Mouse (Mus musculus): Measurements from ENCODE around the gene Pttg1ip. TPM values are rescaled to one million over a fixed set of nuclear protein-coding genes. Genes with fewer than 3 reads are reported as not detected.

The Pttg1ip gene
- polyA plus RNA-seq, 1 experiment from 2014 or later = 132 TPM

DNA sequence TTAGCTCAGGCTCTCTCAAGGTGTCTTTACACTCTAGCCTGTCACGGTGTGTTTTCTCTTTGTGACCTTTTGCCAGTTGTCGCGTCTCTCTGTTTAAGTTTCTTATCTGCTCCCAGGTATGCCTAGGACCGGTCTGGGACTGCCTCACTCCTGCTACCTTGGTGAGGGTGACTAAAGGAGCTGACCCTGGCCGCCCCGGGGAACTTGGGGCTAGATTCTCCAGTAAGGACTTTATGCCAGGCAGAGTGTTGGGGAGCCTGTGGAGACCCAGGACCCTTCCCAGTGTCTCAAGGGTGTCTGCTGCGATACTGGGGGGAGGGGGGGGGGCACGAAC is 732 bp downstream of the Pttg1ip start:
- Histone ChIP-seq H3K27ac (ENCODE audit: low read length) (peak overlapping the region; percentile 97), H3K4me1 (ENCODE audit: control insufficient read depth, insufficient read depth, low read length) (peaks cover 32% of the 10 kb centered on the region), H3K9ac (ENCODE audit: low read length) (peak overlapping the region; percentile 94), H3K4me3 (ENCODE audit: low read length) (peak overlapping the region; percentile 93), H3K9me3 (replicated peaks; ENCODE audit: control insufficient read depth, low read length) (no peaks in the 10 kb centered on the region), H3K36me3 (ENCODE audit: control insufficient read depth, insufficient read depth) (peaks cover 2% of the 10 kb centered on the region; the same call in 1 of the 2 replicates), H3K4me2 (ENCODE audit: low read depth, low read length) (peak overlapping the region; percentile 91), H3K27me3 (ENCODE audit: control insufficient read depth, insufficient read depth, low read length) (no peaks in the 10 kb centered on the region)
- WGBS = 6% methylated on average over 8 of the region's 8 CpGs
- no peak for ATAC-seq (replicated peaks; ENCODE audit: extremely low read depth, insufficient read depth, low FRiP score)

DNA sequence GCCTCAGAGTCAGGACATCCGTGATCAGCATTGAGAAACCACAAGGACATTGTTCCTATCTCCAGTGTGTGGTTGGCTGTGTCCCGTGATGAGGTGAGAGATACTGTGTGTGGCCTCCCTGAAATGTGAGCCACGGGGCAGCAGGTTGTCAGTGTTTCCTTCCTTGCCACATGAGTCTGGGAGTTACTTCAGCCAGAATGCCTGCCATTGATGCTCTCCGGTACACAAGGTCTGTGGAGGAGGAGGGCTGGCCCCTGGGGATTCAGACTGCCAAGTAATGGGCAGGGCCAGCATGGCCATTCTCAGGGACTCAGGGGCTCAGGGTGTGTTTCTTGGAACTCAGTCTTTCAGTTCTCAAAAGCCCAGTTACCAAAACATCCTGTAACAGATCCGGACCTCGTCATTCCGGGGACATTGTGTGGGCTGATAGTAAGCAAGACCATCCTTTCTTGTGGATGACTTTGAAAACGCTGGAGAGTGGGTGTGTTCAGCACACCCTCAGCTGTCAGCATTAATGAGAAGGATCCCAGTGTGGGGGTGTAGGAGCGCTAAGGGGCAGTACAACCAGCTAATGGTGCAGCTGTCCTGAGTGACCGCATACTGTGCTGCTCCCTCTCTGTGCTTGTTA is 2.4 kb downstream of the Pttg1ip start:
- H3K9ac ChIP-seq (ENCODE audit: low read length) = no peak overlapping the region
- peaks cover 11% of the 10 kb centered on the region for H3K36me3 ChIP-seq (ENCODE audit: control insufficient read depth, insufficient read depth)
- H3K4me3 ChIP-seq (ENCODE audit: low read length) = 0 out of 2 replicates have a peak overlapping the region, but pooled peaks have one; percentile 5
- ATAC-seq (replicated peaks; ENCODE audit: extremely low read depth, insufficient read depth, low FRiP score) = no peak
- H3K4me1 ChIP-seq (ENCODE audit: control insufficient read depth, insufficient read depth, low read length) = peaks cover 38% of the 10 kb centered on the region
- H3K9me3 ChIP-seq (replicated peaks; ENCODE audit: control insufficient read depth, low read length) = no peaks in the 10 kb centered on the region
- WGBS = 65% methylated on average over 10 of the region's 10 CpGs
- peak overlapping the region; percentile 30; the same call in 1 of the 2 replicates for H3K27ac ChIP-seq (ENCODE audit: low read length)
- peak overlapping the region; percentile 14; the same call in 1 of the 2 replicates for H3K4me2 ChIP-seq (ENCODE audit: low read depth, low read length)
- no peaks in the 10 kb centered on the region for H3K27me3 ChIP-seq (ENCODE audit: control insufficient read depth, insufficient read depth, low read length)

GRCm38 (mm10) chr10:77586637-77587036 is 5.1 kb downstream of the Pttg1ip start:
- ATAC-seq (replicated peaks; ENCODE audit: extremely low read depth, insufficient read depth, low FRiP score) = no peak

GRCm38 (mm10) chr10:77587091-77587775 is 5.7 kb downstream of the Pttg1ip start:
- no peak overlapping the region for H3K4me2 ChIP-seq (ENCODE audit: low read depth, low read length)
- H3K9me3 ChIP-seq (replicated peaks; ENCODE audit: control insufficient read depth, low read length) = no peaks in the 10 kb centered on the region
- peaks cover 46% of the 10 kb centered on the region for H3K4me1 ChIP-seq (ENCODE audit: control insufficient read depth, insufficient read depth, low read length)
- ATAC-seq (replicated peaks; ENCODE audit: extremely low read depth, insufficient read depth, low FRiP score) = no peak
- WGBS = 86% methylated on average over 6 of the region's 6 CpGs
- no peak overlapping the region for H3K4me3 ChIP-seq (ENCODE audit: low read length)
- H3K9ac ChIP-seq (ENCODE audit: low read length) = no peak overlapping the region
- H3K36me3 ChIP-seq (ENCODE audit: control insufficient read depth, insufficient read depth) = peaks cover 18% of the 10 kb centered on the region
- no peaks in the 10 kb centered on the region for H3K27me3 ChIP-seq (ENCODE audit: control insufficient read depth, insufficient read depth, low read length)
- no peak overlapping the region for H3K27ac ChIP-seq (ENCODE audit: low read length)

More at GRCm38 (mm10) chr10:77586637-77587036, 5.1 kb downstream of the Pttg1ip start:
- H3K9me3 ChIP-seq (replicated peaks; ENCODE audit: control insufficient read depth, low read length) = no peaks in the 10 kb centered on the region
- peaks cover 17% of the 10 kb centered on the region for H3K36me3 ChIP-seq (ENCODE audit: control insufficient read depth, insufficient read depth)
- H3K4me2 ChIP-seq (ENCODE audit: low read depth, low read length) = no peak overlapping the region
- peaks cover 47% of the 10 kb centered on the region for H3K4me1 ChIP-seq (ENCODE audit: control insufficient read depth, insufficient read depth, low read length)
- no peaks in the 10 kb centered on the region for H3K27me3 ChIP-seq (ENCODE audit: control insufficient read depth, insufficient read depth, low read length)
- no peak overlapping the region for H3K9ac ChIP-seq (ENCODE audit: low read length)
- no peak overlapping the region for H3K4me3 ChIP-seq (ENCODE audit: low read length)
- no peak overlapping the region for H3K27ac ChIP-seq (ENCODE audit: low read length)
- WGBS = 90% methylated on average over 3 of the region's 3 CpGs

DNA sequence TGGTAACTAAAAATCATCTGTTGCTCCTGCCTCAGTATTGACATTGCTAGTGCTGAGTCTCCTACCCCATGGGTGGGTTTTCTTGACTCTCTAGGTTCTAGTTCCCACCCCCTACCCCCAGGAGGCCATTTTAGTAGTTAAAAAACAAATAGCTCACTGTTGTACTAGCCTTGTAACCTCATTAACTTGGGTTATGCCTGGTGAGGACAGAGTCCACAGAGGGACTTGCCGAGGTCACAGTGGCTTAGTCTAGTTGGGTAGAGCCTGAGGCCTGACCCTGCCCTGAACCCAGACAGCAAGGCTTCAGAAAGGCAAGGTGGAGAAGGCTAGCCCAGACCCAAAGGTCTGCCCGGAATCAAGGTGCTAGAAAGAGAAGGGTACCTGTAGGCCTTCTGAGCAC is 6.5 kb downstream of the Pttg1ip start:
- no peak overlapping the region for H3K9ac ChIP-seq (ENCODE audit: low read length)
- no peak for ATAC-seq (replicated peaks; ENCODE audit: extremely low read depth, insufficient read depth, low FRiP score)
- 93% methylated on average over 2 of the region's 2 CpGs for WGBS
- no peaks in the 10 kb centered on the region for H3K27me3 ChIP-seq (ENCODE audit: control insufficient read depth, insufficient read depth, low read length)
- peaks cover 38% of the 10 kb centered on the region for H3K4me1 ChIP-seq (ENCODE audit: control insufficient read depth, insufficient read depth, low read length)
- H3K4me2 ChIP-seq (ENCODE audit: low read depth, low read length) = no peak overlapping the region
- no peak overlapping the region for H3K4me3 ChIP-seq (ENCODE audit: low read length)
- H3K27ac ChIP-seq (ENCODE audit: low read length) = no peak overlapping the region
- H3K36me3 ChIP-seq (ENCODE audit: control insufficient read depth, insufficient read depth) = peaks cover 26% of the 10 kb centered on the region
- H3K9me3 ChIP-seq (replicated peaks; ENCODE audit: control insufficient read depth, low read length) = no peaks in the 10 kb centered on the region

DNA sequence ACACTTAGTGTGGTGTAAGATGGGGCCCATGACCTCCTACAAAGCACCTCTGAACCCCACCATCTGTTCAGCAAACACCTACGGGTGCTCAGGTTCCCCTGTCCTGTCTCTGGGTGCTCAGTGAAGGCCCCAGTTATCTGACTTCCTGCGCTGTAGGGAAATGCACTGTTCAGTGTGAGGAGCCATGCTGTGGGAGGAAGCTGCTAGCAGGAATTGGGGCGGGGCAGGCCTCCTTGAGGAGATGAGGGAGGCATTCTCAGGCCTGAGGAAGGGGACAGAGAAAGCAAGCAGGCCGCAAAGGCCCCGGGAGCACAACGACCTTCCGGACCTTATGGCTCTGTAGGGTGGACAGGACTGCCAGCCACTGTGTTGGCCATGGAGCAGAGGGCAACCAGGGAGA is 7.6 kb downstream of the Pttg1ip start:
- 65% methylated on average over 7 of the region's 7 CpGs for WGBS

GRCm38 (mm10) chr10:77589749-77590148 is 8.2 kb downstream of the Pttg1ip start:
- H3K36me3 ChIP-seq (ENCODE audit: control insufficient read depth, insufficient read depth) = peaks cover 43% of the 10 kb centered on the region
- no peaks in the 10 kb centered on the region for H3K9me3 ChIP-seq (replicated peaks; ENCODE audit: control insufficient read depth, low read length)
- ATAC-seq (replicated peaks; ENCODE audit: extremely low read depth, insufficient read depth, low FRiP score) = no peak

More for the DNA sequence above, 7.6 kb downstream of the Pttg1ip start:
- Histone ChIP-seq H3K9me3 (replicated peaks; ENCODE audit: control insufficient read depth, low read length) (no peaks in the 10 kb centered on the region), H3K4me1 (ENCODE audit: control insufficient read depth, insufficient read depth, low read length) (peaks cover 27% of the 10 kb centered on the region), H3K4me2 (ENCODE audit: low read depth, low read length) (no peak overlapping the region), H3K36me3 (ENCODE audit: control insufficient read depth, insufficient read depth) (peaks cover 37% of the 10 kb centered on the region), H3K27me3 (ENCODE audit: control insufficient read depth, insufficient read depth, low read length) (no peaks in the 10 kb centered on the region), H3K27ac (ENCODE audit: low read length) (peak overlapping the region; percentile 51), H3K4me3 (ENCODE audit: low read length) (no peak overlapping the region), H3K9ac (ENCODE audit: low read length) (no peak overlapping the region)
- ATAC-seq (replicated peaks; ENCODE audit: extremely low read depth, insufficient read depth, low FRiP score) = 0 out of 2 replicates have a peak, but pooled peaks have one; percentile 15

GRCm38 (mm10) chr10:77590812-77591211 is 9.3 kb downstream of the Pttg1ip start:
- Histone ChIP-seq H3K27ac (ENCODE audit: low read length) (peak overlapping the region; percentile 38; the same call in 1 of the 2 replicates), H3K27me3 (ENCODE audit: control insufficient read depth, insufficient read depth, low read length) (no peaks in the 10 kb centered on the region), H3K36me3 (ENCODE audit: control insufficient read depth, insufficient read depth) (peaks cover 54% of the 10 kb centered on the region), H3K4me1 (ENCODE audit: control insufficient read depth, insufficient read depth, low read length) (peaks cover 27% of the 10 kb centered on the region), H3K9ac (ENCODE audit: low read length) (no peak overlapping the region), H3K4me3 (ENCODE audit: low read length) (no peak overlapping the region), H3K4me2 (ENCODE audit: low read depth, low read length) (no peak overlapping the region), H3K9me3 (replicated peaks; ENCODE audit: control insufficient read depth, low read length) (no peaks in the 10 kb centered on the region)
- ATAC-seq (replicated peaks; ENCODE audit: extremely low read depth, insufficient read depth, low FRiP score) = peak; percentile 51
- WGBS = 39% methylated on average over 6 of the region's 6 CpGs

More at GRCm38 (mm10) chr10:77589749-77590148, 8.2 kb downstream of the Pttg1ip start:
- peaks cover 27% of the 10 kb centered on the region for H3K4me1 ChIP-seq (ENCODE audit: control insufficient read depth, insufficient read depth, low read length)
- peak overlapping the region; percentile 51; the same call in 1 of the 2 replicates for H3K27ac ChIP-seq (ENCODE audit: low read length)
- no peak overlapping the region for H3K4me2 ChIP-seq (ENCODE audit: low read depth, low read length)
- no peak overlapping the region for H3K4me3 ChIP-seq (ENCODE audit: low read length)
- H3K27me3 ChIP-seq (ENCODE audit: control insufficient read depth, insufficient read depth, low read length) = no peaks in the 10 kb centered on the region
- WGBS = 56% methylated on average over 8 of the region's 8 CpGs
- no peak overlapping the region for H3K9ac ChIP-seq (ENCODE audit: low read length)

DNA sequence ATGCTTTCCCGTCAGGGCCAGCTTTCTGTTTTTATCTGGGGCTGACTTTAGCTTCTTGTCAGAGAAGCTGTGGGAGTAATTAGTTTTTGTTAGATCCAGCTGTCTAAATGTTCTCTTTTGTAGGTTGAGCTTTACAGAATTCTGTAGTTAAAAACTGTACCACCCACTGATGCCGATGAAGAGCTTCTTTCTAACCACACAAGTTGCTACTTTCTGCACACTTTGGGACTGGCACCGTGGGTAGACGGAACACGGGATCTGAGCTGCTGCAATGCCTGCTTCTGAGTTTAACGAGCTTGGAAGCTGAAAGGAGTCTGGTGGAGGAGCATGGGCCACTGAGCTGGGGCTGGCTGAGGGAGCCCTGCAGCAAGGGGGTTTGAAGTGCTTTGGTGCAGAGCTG is 10.0 kb downstream of the Pttg1ip start:
- WGBS = 76% methylated on average over 6 of the region's 6 CpGs
- H3K4me1 ChIP-seq (ENCODE audit: control insufficient read depth, insufficient read depth, low read length) = peaks cover 22% of the 10 kb centered on the region
- H3K27me3 ChIP-seq (ENCODE audit: control insufficient read depth, insufficient read depth, low read length) = no peaks in the 10 kb centered on the region
- no peak for ATAC-seq (replicated peaks; ENCODE audit: extremely low read depth, insufficient read depth, low FRiP score)
- no peak overlapping the region for H3K4me3 ChIP-seq (ENCODE audit: low read length)
- H3K4me2 ChIP-seq (ENCODE audit: low read depth, low read length) = no peak overlapping the region
- H3K36me3 ChIP-seq (ENCODE audit: control insufficient read depth, insufficient read depth) = peaks cover 57% of the 10 kb centered on the region
- no peaks in the 10 kb centered on the region for H3K9me3 ChIP-seq (replicated peaks; ENCODE audit: control insufficient read depth, low read length)
- no peak overlapping the region; the same call in 1 of the 2 replicates for H3K27ac ChIP-seq (ENCODE audit: low read length)
- H3K9ac ChIP-seq (ENCODE audit: low read length) = no peak overlapping the region

Measured in heart, embryonic 16.5 days (tissue).